Mouse (Mus musculus) thymus, adult 18-20 months (tissue): ENCODE measurements around the gene Gm20489.

ENCODE experiments used
- DNase-seq, 2 experiments: peaks; one replicate each; pipeline ENCODE4 v3.0.0; 2022; ENCODE audit warnings: mixed read lengths in 2 of 2

Gene Gm20489

GRCm38 (mm10) chrX:101268755-101269124, at the start of gene Gm20489:
Gene Gm20489 (minus strand): TSS chrX:101269023.
- no peak for DNase-seq

GRCm38 (mm10) chrX:101313625-101314359, 45.0 kb upstream of the Gm20489 start:
- no peak for DNase-seq

DNA sequence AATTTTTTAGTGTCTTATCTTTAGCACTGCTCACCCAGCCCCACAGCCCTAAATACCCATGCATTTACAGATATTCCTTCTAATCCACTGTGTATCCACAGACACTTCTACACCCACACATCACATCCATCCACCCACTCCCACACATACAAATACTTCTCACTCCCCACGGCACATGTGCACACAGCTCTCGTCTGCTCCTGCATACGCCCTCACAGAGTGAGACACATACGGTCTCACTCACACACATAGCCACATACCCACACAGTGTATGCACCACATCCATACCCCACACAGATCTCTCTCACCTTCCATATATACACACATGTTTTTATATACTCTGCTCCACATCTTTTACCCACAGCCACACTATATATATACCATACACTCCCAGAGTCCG, 40.5 kb upstream of the Gm20489 start:
- DNase-seq, result no peak

- DNase-seq, result no peak
These were observed 35.8 kb upstream of the Gm20489 start for GRCm38 (mm10) chrX:101304646-101305045.

DNA sequence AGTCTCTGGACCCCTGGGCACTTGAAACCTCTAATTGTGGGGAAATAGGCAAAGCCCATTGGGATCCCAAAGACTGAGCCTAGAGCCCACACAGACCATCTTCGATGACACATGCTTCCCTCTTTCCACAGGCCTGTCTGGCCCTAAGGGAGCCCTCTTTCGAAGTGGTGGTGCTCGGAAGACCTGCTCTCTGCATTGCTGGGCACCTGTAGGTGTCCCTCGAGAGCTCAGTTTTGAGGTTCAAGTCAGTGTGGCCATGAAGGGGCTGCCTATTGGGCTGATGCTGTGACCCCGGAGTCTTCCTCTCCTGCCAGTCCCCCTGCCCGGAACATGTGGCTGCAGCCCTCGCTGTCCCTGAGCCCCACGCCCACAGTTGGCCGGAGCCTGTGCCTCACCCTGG, 32.8 kb upstream of the Gm20489 start:
- no peak for DNase-seq

- no peak for DNase-seq
These were observed 31.7 kb upstream of the Gm20489 start for GRCm38 (mm10) chrX:101300427-101301030.

- no peak for DNase-seq
These were observed 30.9 kb upstream of the Gm20489 start for GRCm38 (mm10) chrX:101299473-101300426.

DNA sequence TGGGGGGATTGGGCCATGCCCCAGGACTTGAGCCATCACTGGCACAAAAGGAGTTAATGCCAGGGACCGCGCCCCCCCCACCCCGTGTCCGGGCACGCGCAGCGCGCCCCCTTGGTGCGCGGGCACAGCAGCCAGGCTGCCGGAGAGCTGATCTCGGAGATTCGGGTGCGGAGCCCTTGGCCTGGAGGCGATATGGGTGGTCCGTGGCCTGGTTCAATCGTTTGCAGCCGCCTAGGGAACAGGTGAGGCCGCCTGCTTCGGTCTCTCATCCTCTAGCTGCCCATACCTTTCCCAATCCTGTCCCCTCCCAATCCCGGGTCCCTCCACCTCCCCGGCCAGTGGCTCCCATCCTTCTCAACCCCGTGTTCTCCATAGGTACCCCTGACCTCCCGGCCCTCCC, 30.2 kb upstream of the Gm20489 start, which contains the start of gene Nlgn3:
TSS of gene Nlgn3 (plus strand) at position 114 of the 400 bp plus-strand sequence.
- DNase-seq, result no peak

DNA sequence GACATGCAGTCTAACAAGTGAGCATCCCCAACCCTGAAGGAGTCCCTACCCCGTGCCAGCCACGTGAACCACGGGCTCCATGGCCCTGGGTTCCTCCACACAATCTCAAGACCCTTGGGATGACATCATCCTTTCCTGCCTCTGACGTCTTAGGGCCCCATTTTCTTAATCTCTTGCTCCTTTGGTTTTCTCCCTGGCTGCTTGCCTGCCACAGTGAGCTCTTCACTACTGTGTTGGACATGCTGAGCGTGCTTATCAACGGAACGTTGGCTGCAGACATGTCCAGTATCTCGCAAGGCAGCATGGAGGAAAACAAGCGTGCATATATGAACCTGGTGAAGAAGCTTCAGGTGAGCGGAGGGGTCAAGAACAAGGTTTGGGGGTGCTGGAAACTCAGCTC, 21.3 kb upstream of the Gm20489 start:
- no peak for DNase-seq

GRCm38 (mm10) chrX:101289037-101289436, 20.2 kb upstream of the Gm20489 start:
- no peak for DNase-seq

- DNase-seq, result no peak
These were observed 19.6 kb upstream of the Gm20489 start for GRCm38 (mm10) chrX:101288432-101288831.

DNA sequence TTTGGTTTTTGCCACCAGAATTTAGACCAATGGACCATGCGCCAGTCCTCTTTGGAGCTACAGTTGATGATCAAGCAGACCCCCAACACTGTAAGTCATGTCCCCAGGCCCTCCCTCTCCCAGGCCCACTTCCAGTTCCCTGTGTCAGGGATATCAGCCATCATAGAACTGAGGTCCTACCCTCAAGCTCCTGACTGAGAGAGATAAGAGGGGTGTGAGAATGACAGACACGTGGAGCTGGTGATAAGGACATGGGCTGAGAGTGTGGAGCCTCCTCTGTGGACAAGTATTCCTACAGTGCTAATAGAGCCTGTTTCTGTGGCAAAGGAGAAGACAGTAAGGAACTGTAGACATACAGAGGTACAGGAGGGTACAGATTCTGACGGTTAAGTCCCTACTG, 18.7 kb upstream of the Gm20489 start:
- DNase-seq, result no peak

DNA sequence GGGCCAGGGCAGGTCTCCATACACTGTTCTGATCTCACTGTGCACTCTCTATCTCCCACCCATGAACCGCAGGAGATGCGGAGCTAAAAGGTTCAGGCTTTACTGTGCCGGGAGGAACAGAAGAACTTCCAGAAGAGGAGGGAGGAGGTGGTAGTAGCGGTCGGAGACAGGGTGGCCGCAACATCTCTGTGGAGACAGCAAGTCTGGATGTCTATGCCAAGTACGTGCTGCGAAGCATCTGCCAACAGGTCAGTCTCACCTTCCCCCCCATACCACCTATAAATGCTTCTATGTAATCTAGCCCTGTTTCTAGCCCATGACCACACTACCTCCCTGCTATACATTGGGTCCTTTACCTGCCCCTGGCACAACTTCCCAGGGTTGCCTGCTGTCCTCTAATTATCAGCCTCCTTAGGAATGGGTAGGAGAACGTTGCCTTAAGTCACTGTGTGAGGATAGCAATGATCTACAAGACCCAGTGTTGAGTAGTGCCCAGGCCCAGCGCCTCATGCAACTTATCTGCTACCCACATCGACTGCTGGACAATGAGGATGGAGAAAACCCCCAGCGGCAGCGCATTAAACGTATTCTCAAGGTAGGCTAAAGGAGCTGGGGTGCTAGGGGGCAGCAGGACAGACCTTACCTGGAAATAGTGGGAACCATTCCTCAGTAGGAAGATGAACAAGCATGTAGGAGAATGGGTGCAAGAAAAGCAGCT, 17.3 kb upstream of the Gm20489 start:
- no peak for DNase-seq

GRCm38 (mm10) chrX:101285534-101285933, 16.7 kb upstream of the Gm20489 start:
- DNase-seq, result peak; percentile 39 to 50

DNA sequence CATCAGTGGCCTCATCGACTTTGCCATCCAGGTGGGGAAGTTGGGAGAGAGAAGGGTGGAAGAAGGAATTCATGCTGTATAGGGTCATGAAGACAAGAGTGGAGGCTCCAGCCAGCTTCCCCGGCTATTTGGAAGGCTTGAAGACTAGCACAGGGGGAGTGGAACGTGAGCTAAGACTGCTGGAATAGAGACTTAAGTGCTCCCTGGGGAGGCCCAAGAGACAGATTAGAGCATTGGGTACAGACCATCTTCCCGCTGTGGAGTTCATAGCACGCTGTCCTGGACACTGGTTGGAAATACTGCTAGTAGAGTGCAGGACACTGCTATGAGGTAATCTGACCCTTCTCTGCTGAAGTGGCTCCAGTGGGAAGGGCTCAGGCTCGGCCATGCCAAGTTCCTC, 14.0 kb upstream of the Gm20489 start:
- no peak for DNase-seq

GRCm38 (mm10) chrX:101273875-101274738, 5.3 kb upstream of the Gm20489 start, which contains the start of gene Med12:
Gene Med12 (plus strand): TSS chrX:101274030.
- peak; percentile 74 to 83 for DNase-seq

DNA sequence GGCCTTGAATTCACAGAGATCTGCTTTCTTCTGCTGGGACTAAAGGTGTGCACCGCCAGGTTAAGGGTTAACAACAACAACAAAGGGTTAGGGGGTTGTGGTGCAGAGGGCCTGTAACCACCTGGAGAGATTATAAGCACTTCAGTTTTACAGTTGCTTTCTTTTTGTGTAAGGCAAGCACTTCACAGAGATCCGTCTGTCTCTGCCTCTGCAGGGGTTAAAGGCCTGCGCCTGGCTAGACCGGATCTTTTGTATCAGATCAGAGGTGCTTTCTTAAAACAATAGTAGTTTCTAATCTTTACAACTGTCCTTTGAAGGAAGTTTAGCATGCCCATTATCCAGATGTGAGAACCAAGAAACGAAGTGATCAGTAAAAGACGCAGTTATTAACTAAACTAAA, 4.6 kb upstream of the Gm20489 start:
- peak in 1 of 2 experiments; percentile 38 for DNase-seq

DNA sequence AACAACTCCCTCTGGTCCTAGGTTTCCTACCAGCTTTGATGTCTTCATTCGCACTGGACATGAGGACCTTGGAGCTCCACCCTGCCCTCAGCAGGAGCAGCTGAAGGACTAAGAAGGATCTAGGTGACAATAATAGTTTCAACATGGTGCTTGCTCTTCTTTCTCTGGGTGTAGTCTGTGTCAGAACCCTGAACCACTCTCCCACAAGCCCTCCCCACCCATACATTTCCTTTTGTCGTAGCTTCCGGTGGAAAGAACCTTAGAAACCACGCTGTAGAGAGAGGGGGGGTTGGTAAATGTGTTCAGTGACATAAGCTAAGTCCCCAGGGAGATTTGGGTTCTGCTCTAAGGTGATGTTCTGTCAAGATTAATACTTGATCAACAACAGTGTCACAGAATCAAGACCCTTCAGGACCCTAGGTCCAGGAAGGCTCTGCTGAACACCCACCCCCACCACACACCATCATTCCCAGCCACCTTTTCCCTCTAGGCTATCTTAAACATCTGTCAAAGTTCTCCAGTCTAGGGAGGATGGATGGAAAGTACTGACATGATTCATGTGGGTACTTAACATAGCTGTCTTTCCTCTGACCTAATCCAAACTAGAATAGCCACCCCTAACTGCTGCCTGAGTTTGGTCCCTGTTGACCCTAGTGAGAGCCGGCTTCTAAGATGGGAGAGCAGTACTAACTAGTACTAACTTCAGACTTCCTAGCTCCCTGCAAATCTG, 633 bp downstream of the Gm20489 start, which contains the start of gene Il2rg:
TSS of gene Il2rg (minus strand) at position 231 of the 730 bp plus-strand sequence.
- peak; percentile 39 to 60 for DNase-seq

DNA sequence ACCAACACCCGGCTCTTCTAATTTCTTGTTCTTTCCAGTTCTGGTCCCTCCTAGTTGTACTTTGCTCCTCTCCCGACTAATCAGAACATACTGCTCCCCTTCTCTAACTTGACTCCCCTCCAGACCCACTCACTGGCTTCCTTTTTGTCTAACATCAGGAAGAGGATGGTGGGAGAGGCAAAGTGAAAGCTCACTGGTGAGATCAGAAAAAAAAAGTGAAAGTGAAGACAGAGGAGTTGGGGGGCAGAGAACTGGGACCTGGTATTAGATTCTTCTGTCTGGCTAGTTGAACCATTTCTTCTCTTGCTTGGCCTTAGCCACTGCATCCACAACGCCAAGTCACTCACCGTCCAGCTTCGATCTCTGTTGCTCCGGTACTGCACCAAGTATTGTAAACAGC, 2.2 kb downstream of the Gm20489 start:
- no peak for DNase-seq

GRCm38 (mm10) chrX:101263892-101264291, 4.9 kb downstream of the Gm20489 start, which contains the start of gene Gm614:
Gene Gm614 (minus strand): TSS chrX:101263992.
- DNase-seq, result no peak
